Mouse (Mus musculus) bone marrow macrophage, adult 2 months (primary cell): ENCODE results near the gene Cd164l2.

Experiments used
- CTCF ChIP-seq: IDR thresholded peaks from 2 replicates; pipeline ENCODE4 v1.5.1; 2012; ENCODE audit warnings: low read depth, mild to moderate bottlenecking, low read length, moderate library complexity
- POLR2A ChIP-seq: IDR thresholded peaks from 2 replicates; pipeline ENCODE4 v1.6.1; 2012; ENCODE audit warnings: mild to moderate bottlenecking, low read depth, low read length, borderline replicate concordance

DNA sequence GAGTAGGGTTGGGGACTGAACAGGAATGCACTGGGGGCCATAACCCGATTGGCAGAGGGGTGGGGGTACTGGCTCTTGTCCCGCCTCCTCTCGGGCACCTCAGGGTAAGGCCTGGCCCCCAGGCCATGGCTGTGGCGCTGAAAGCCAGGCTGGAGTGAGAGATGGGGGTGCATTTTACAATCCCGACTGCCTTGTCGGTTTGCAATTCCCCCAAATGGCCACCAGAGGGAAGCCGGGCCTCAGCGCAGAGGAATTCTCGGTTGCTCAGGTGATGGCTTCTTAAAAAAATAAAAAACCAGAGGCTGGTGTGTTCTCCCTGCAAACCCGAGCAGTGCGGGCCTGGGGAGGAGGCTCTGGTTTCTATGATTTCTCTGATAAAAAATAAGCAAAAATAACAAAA is 2.6 kb upstream of the Cd164l2 start:
- TF ChIP-seq CTCF (peak; percentile 89), POLR2A (no peak)
